Mouse (Mus musculus) cerebellum, adult 2 months (tissue): Measurements from ENCODE around the gene Tpp1.

Experiments
- CTCF ChIP-seq: fragments of 200-500 bp; IDR thresholded peaks from 2 replicates; pipeline ENCODE4 v1.5.1; 2011; ENCODE audit warnings: low read depth, mild to moderate bottlenecking, control low read depth, low read length, moderate library complexity, borderline replicate concordance; ENCODE audit not compliant: insufficient read depth
- POLR2A ChIP-seq: fragments of 200-500 bp; IDR thresholded peaks from 2 replicates; pipeline ENCODE4 v1.6.1; 2011; ENCODE audit warnings: low read length, control low read depth, borderline replicate concordance; ENCODE audit not compliant: insufficient read depth

DNA sequence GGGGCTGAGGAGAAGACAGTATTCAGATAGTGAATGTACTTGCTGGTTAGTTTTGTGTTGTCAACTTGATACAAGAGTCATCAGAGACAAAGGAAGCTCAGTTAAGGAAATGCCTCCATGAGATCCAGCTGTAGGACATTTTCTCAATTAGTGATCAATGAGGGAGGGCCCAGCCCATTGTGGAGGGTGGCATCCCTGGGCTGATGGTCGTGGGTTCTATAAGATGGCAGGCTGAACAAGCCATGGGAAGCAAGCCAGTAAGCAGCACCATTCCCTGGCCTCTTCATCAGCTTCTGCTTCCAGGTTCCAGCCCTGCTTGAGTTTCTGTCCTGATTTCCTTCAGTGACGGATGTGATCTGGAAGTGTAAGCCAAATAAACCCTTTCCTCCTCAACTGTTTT, 4.3 kb downstream of the Tpp1 start:
- no peak for TF ChIP-seq CTCF
- no peak for TF ChIP-seq POLR2A
